Mouse (Mus musculus) forebrain, embryonic 16.5 days (tissue): ENCODE results near the gene Pdxk. TPM values are rescaled to one million over a fixed set of nuclear protein-coding genes. Genes with fewer than 3 reads are reported as not detected.

Experiments used
- ATAC-seq: fragments of 200-750 bp; cut with Nextera tagmentation; 2 replicates; pipeline ENCODE4 v1.8.0; 2017; ENCODE audit warnings: mild to moderate bottlenecking, moderate library complexity
- H3K27ac ChIP-seq: fragments of 300-500 bp; sonication (generic); 2 replicates; pipeline ENCODE4 v1.5.1; 2014; ENCODE audit warnings: low read length, control low read depth
- H3K27me3 ChIP-seq: fragments of 300-500 bp; sonication (generic); replicated peaks from 2 replicates; pipeline ENCODE4 v1.6.1; 2014; ENCODE audit warnings: low read length; ENCODE audit not compliant: control insufficient read depth, insufficient read depth
- H3K36me3 ChIP-seq: fragments of 300-500 bp; sonication (generic); 2 replicates; pipeline ENCODE4 v1.6.1; 2014; ENCODE audit not compliant: control insufficient read depth, insufficient read depth
- H3K4me1 ChIP-seq: fragments of 300-500 bp; sonication (generic); replicated peaks from 2 replicates; pipeline ENCODE4 v1.6.1; 2014; ENCODE audit warnings: low read length; ENCODE audit not compliant: control insufficient read depth, insufficient read depth
- H3K4me2 ChIP-seq: fragments of 300-500 bp; sonication (generic); 2 replicates; pipeline ENCODE4 v1.6.1; 2014; ENCODE audit warnings: mild to moderate bottlenecking, low read length, control low read depth
- H3K4me3 ChIP-seq: fragments of 300-500 bp; sonication (generic); replicated peaks from 2 replicates; pipeline ENCODE4 v1.5.1; 2014; ENCODE audit warnings: mild to moderate bottlenecking, low read length, control low read depth
- H3K9ac ChIP-seq: fragments of 300-500 bp; sonication (generic); replicated peaks from 2 replicates; pipeline ENCODE4 v1.6.1; 2014; ENCODE audit warnings: low read depth, low read length, control low read depth
- H3K9me3 ChIP-seq: fragments of 300-500 bp; sonication (generic); 2 replicates; pipeline ENCODE4 v1.6.1; 2016; ENCODE audit warnings: low read length; ENCODE audit not compliant: control insufficient read depth
- WGBS: fragments of 180-500 bp; shearing (Covaris S2); extraction: QIAGEN DNeasy Blood & Tissue Kit; methylation state at CpG from one replicate; pipeline ENCODE4 v1.1.7; 2014; 5-methylcytosine and 5-hydroxymethylcytosine counted together
- polyA plus RNA-seq: library from polyadenylated mRNA; unstranded; fragments of >200 nt; fragmentation: Nextera tagmentation; extraction: Ambion mirVana; gene quantifications from 2 replicates; pipeline ENCODE4 v1.2.1, GENCODE M21; 2015

The Pdxk gene
- polyA plus RNA-seq, 1 experiment from 2014 or later, result 23.0 TPM

DNA sequence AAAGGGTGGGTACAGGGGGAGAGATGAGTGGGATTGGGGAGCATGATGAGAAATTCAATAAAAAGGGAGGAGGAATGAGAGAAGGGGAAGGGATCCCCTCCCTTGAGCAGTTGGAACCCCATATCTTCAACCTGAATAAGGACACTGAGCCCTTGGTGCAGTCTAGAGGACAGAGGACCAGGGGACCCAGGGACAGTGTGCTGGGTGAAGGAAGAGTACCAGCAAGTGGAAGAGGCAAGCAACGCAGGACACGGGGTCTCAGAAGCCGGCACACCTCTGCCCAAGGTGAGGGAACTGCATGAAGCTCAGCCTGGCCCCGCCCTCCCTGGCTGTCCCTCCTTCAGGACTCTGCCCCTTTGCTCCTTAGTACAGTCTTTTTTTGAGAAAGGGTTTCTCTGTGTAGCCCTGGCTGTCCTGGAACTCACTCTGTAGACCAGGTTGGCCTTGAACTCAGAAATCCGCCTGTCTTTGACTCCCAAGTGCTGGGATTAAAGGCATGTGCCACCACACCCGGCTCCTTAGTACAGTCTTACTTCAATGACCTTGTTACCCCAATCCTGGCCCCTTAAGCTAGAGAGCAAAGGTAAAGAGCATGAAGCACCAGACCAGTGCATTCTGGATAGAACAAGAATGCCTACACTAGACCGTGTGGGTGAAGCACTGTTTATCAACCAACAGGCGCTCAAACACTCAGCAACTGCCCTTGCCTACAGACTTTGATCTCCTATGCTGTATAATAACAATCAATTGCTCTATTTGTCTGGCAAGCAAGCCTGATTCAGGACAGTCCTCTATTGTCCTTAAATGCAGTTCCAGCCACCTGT is 1.6 kb downstream of the Pdxk start:
- peak overlapping the region; percentile 100 for H3K4me2 ChIP-seq
- no peak overlapping the region for H3K4me3 ChIP-seq
- no peaks in the 10 kb centered on the region for H3K36me3 ChIP-seq
- no peak for ATAC-seq
- H3K9ac ChIP-seq, result no peak overlapping the region
- peaks cover 8% of the 10 kb centered on the region for H3K4me1 ChIP-seq
- H3K27ac ChIP-seq, result no peak overlapping the region
- no peaks in the 10 kb centered on the region for H3K9me3 ChIP-seq
- H3K27me3 ChIP-seq, result no peaks in the 10 kb centered on the region
- 87% methylated on average over 8 of the region's 8 CpGs for WGBS

DNA sequence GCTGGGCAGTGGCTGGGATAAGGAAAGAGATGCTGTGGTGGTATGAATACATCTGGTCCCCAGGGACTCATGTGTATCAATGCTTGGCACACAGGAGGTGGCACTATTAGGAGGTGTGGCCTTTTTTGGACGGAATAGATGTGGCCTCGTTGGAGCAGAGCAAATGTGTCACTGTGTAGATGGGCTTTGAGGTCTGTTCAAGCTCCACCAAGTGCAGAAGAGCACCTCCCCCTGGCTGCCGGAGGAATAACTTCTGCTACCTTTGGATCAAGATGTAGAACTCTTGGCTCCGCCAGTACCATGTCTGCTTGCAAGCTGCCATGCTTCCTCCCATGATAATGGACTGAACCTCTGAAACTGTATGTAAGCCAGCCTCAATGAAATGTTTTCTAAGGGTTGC is 3.0 kb downstream of the Pdxk start:
- Histone ChIP-seq H3K4me3 (no peak overlapping the region), H3K27me3 (no peaks in the 10 kb centered on the region), H3K9me3 (no peaks in the 10 kb centered on the region), H3K4me1 (peaks cover 13% of the 10 kb centered on the region), H3K36me3 (no peaks in the 10 kb centered on the region), H3K27ac (no peak overlapping the region), H3K9ac (no peak overlapping the region), H3K4me2 (no peak overlapping the region)
- WGBS, result 71% methylated on average over 4 of the region's 4 CpGs
- ATAC-seq, result no peak

GRCm38 (mm10) chr10:78460463-78460862 is 4.3 kb downstream of the Pdxk start:
- Histone ChIP-seq H3K36me3 (no peaks in the 10 kb centered on the region), H3K9me3 (no peaks in the 10 kb centered on the region), H3K4me2 (no peak overlapping the region), H3K4me3 (no peak overlapping the region), H3K27me3 (no peaks in the 10 kb centered on the region), H3K27ac (no peak overlapping the region), H3K9ac (no peak overlapping the region), H3K4me1 (peaks cover 18% of the 10 kb centered on the region)
- ATAC-seq, result no peak
- 49% methylated on average over 5 of the region's 5 CpGs for WGBS

GRCm38 (mm10) chr10:78458348-78459111 is 6.2 kb downstream of the Pdxk start:
- Histone ChIP-seq H3K27me3 (no peaks in the 10 kb centered on the region), H3K4me3 (no peak overlapping the region), H3K4me2 (no peak overlapping the region), H3K27ac (no peak overlapping the region), H3K36me3 (no peaks in the 10 kb centered on the region), H3K9ac (no peak overlapping the region), H3K9me3 (no peaks in the 10 kb centered on the region), H3K4me1 (peaks cover 10% of the 10 kb centered on the region; the same call in 1 of the 2 replicates)
- WGBS, result 72% methylated on average over 5 of the region's 5 CpGs
- ATAC-seq, result 0 out of 2 replicates have a peak, but pooled peaks have one; percentile 10

DNA sequence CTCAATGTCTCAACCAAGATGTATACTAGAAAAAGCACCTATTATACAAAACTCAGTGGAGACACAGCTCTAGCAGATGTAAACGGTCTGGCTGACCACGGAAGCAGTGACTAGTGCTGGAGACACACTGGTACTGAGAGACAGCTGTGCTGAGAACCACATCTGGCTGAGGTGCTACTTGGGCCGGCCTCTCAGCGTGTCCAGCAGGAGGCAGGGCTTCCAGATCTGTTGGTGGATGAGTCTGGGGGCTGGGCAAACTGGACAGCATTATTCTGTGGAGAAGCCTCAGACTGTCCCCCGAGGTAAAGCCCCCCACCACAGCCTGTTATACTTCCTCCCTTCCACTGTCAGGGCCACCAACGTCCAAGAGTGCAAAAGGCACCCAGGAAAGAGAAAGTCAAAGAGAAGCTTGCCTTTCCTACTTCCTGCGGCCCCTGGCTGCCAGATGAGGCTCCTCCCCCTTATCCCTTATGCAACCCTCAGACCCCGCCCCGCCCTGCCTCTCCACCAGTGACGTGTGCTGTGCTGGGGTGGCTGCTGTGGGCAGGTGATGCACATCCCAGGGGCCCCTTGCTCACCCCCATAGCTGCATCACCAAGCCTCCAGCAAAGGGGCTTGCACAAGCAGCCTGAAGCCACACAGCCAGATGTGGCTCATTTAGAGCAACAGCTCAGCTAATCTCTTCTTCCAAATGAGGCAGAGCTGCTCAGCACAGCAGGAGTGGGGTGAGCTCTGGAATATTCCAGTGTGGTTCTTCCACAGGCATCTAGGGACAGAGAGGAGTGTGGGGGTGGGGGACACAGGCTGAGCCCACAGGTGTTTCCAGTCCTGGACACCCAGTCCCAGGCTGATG is 7.1 kb downstream of the Pdxk start:
- H3K36me3 ChIP-seq, result no peaks in the 10 kb centered on the region
- no peak overlapping the region for H3K4me3 ChIP-seq
- ATAC-seq, result peak; percentile 36; the same call in 1 of the 2 replicates
- no peak overlapping the region for H3K27ac ChIP-seq
- no peaks in the 10 kb centered on the region for H3K9me3 ChIP-seq
- H3K4me1 ChIP-seq, result peaks cover 10% of the 10 kb centered on the region; the same call in 1 of the 2 replicates
- no peak overlapping the region for H3K9ac ChIP-seq
- no peak overlapping the region for H3K4me2 ChIP-seq
- no peaks in the 10 kb centered on the region for H3K27me3 ChIP-seq
- WGBS, result 29% methylated on average over 10 of the region's 10 CpGs

DNA sequence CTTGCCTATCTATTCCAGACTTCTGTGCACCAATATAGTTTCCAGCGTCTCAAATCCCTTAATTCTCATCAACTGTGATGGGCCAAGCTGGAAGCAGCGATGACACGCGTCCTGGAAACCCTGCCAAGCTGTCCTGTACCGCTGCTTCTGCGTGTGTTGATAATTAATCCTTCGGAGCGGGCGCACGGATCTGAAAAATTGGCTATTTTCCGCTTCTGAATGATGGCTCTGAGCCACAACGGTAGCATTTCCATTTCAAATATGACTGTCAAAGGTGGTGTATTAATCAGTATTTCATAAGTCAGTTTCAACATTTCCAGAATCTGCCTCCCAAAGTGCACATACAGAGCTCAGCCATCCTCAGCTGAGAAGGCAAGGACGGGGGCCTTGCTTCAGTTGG is 8.1 kb downstream of the Pdxk start:
- no peak for ATAC-seq
- H3K27ac ChIP-seq, result no peak overlapping the region
- no peaks in the 10 kb centered on the region for H3K27me3 ChIP-seq
- no peaks in the 10 kb centered on the region for H3K36me3 ChIP-seq
- 51% methylated on average over 13 of the region's 13 CpGs for WGBS
- no peak overlapping the region for H3K4me2 ChIP-seq
- H3K4me3 ChIP-seq, result no peak overlapping the region
- H3K9me3 ChIP-seq, result no peaks in the 10 kb centered on the region
- H3K9ac ChIP-seq, result no peak overlapping the region
- H3K4me1 ChIP-seq, result peaks cover 10% of the 10 kb centered on the region; the same call in 1 of the 2 replicates

- Histone ChIP-seq H3K27ac (no peak overlapping the region), H3K4me3 (no peak overlapping the region), H3K9me3 (no peaks in the 10 kb centered on the region), H3K27me3 (no peaks in the 10 kb centered on the region), H3K9ac (no peak overlapping the region), H3K4me1 (peaks cover 8% of the 10 kb centered on the region; the same call in 1 of the 2 replicates), H3K4me2 (no peak overlapping the region), H3K36me3 (no peaks in the 10 kb centered on the region)
- no peak for ATAC-seq
- WGBS, result 45% methylated on average over 4 of the region's 4 CpGs
These were observed 12.1 kb downstream of the Pdxk start for GRCm38 (mm10) chr10:78452641-78453040.

DNA sequence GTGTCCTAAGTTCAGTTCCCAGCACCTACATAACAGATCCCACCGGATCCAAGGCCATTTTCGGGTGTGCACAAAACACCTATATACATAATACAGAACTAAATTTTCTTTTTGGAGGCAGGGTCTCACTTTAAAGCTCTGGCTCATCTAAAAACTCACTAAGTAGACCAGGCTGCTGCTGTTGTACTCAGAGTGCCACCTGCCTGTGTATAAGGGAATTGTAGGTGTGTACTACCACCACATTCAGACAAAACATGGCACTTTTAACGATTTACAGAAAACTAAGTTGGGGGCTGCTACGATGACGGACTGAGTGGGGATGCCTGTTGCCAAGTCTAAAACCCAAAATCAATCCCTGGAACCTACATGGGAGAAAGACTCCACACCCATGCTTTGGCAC is 14.0 kb downstream of the Pdxk start:
- no peak overlapping the region for H3K9ac ChIP-seq
- H3K4me3 ChIP-seq, result no peak overlapping the region
- H3K9me3 ChIP-seq, result no peaks in the 10 kb centered on the region
- no peaks in the 10 kb centered on the region for H3K4me1 ChIP-seq
- H3K36me3 ChIP-seq, result no peaks in the 10 kb centered on the region
- no peak overlapping the region for H3K4me2 ChIP-seq
- ATAC-seq, result no peak
- 91% methylated on average over 5 of the region's 5 CpGs for WGBS
- H3K27me3 ChIP-seq, result no peaks in the 10 kb centered on the region
- no peak overlapping the region for H3K27ac ChIP-seq

DNA sequence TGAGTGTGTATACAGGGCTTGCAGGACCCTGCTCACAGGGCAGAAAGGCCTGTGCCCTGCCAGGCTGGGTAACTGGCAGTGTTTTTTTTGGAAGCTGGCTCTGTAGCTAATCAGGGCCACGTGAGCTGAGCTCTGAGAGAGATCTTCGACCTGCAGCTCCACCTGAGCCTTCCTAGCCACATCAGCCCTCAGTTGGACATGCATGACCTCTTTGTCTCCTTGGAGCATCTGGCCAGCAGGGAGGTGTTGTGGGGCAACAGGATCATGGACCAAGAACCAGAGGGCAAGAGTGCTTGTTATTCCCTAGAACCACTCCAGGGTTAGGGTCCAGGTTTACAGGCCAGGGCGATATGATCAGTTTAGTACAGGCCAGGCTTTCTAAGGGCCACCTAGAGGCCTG is 17.4 kb downstream of the Pdxk start:
- H3K4me1 ChIP-seq, result no peaks in the 10 kb centered on the region
- no peaks in the 10 kb centered on the region for H3K9me3 ChIP-seq
- no peaks in the 10 kb centered on the region for H3K27me3 ChIP-seq
- H3K4me2 ChIP-seq, result no peak overlapping the region
- 95% methylated on average over 3 of the region's 3 CpGs for WGBS
- H3K4me3 ChIP-seq, result no peak overlapping the region
- ATAC-seq, result no peak
- H3K36me3 ChIP-seq, result 0 out of 2 replicates have a peak, but pooled peaks cover 2% of the 10 kb centered on the region
- no peak overlapping the region for H3K27ac ChIP-seq
- H3K9ac ChIP-seq, result no peak overlapping the region
